Mouse (Mus musculus) hindbrain, embryonic 10.5 days (tissue): ENCODE data around the gene Clec12a. TPM values are rescaled to one million over a fixed set of nuclear protein-coding genes. Genes with fewer than 3 reads are reported as not detected.

Source experiments
- polyA plus RNA-seq: library from polyadenylated mRNA; unstranded; fragments of >200 nt; fragmentation: Nextera tagmentation; extraction: Ambion mirVana; gene quantifications from 2 replicates; pipeline ENCODE4 v1.2.1, GENCODE M21; 2016

Gene Clec12a
- polyA plus RNA-seq, 1 experiment from 2014 or later, result 0.13 TPM

Other genes with a start within 250 kb of the Clec12a start
- not detected in 2 replicates for gene Clec2e, start 241.8 kb upstream of the Clec12a start, polyA plus RNA-seq
- not detected in 2 replicates for gene Clec2d, start 162.1 kb upstream of the Clec12a start, polyA plus RNA-seq
- 0.19 TPM in 1 of 2 replicates, not detected in the other for gene Cd69, start 67.3 kb upstream of the Clec12a start, polyA plus RNA-seq
- not detected in 2 replicates for gene 4922502D21Rik, start 10.9 kb upstream of the Clec12a start, polyA plus RNA-seq
- not detected in 2 replicates for gene Clec12b, start 43.2 kb downstream of the Clec12a start, polyA plus RNA-seq
- gene Clec1b, start 54.6 kb downstream of the Clec12a start, polyA plus RNA-seq, result 13.3 and 18.0 TPM in 2 replicates
- gene Clec9a, start 66.2 kb downstream of the Clec12a start, polyA plus RNA-seq, result 0.24 and 0.35 TPM in 2 replicates
- 0.46 and 1.2 TPM in 2 replicates for gene Clec1a, start 109.3 kb downstream of the Clec12a start, polyA plus RNA-seq
- 0.09 TPM in 1 of 2 replicates, not detected in the other for gene Olr1, start 164.5 kb downstream of the Clec12a start, polyA plus RNA-seq
- not detected in 2 replicates for gene Tmem52b, start 169.9 kb downstream of the Clec12a start, polyA plus RNA-seq
- 49.1 and 68.0 TPM in 2 replicates for gene Gabarapl1, start 190.5 kb downstream of the Clec12a start, polyA plus RNA-seq
- not detected in 2 replicates for gene Klre1, start 235.2 kb downstream of the Clec12a start, polyA plus RNA-seq
- gene Klrd1, start 249.1 kb downstream of the Clec12a start, polyA plus RNA-seq, result not detected in 2 replicates